Mouse (Mus musculus): ENCODE data around the gene Madcam1. TPM values are rescaled to one million over a fixed set of nuclear protein-coding genes. Genes with fewer than 3 reads are reported as not detected.

Madcam1 gene
- total RNA-seq, 2 experiments from 2014 or later = not detected

DNA sequence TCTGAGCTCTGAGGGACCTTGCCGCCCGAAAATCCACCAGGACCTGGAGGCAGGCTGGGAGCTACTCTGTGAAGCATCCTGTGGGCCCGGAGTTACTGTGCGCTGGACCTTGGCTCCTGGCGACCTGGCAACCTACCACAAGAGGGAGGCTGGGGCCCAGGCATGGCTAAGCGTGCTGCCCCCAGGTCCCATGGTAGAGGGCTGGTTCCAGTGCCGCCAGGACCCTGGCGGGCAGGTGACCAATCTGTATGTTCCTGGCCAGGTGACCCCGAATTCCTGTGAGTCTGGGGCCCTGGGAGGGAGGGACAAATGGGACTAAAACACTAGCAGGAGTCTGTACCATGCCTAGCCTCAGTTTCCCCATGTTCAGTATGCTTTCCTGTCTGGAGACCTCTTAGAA, 2.1 kb downstream of the Madcam1 start:
- DNase-seq (ENCODE audit: low spot score in 2 of 2) = no peak

- DNase-seq (ENCODE audit: low spot score in 2 of 2) = no peak
Measured at GRCm38 (mm10) chr10:79668076-79668475, 3.7 kb downstream of the Madcam1 start.

GRCm38 (mm10) chr10:79668771-79669575, 4.6 kb downstream of the Madcam1 start, which contains the start of gene Tpgs1:
Tpgs1 (plus strand) TSS chr10:79669369.
- peak; percentile 85 to 86 for DNase-seq (ENCODE audit: low spot score in 2 of 2)

DNA sequence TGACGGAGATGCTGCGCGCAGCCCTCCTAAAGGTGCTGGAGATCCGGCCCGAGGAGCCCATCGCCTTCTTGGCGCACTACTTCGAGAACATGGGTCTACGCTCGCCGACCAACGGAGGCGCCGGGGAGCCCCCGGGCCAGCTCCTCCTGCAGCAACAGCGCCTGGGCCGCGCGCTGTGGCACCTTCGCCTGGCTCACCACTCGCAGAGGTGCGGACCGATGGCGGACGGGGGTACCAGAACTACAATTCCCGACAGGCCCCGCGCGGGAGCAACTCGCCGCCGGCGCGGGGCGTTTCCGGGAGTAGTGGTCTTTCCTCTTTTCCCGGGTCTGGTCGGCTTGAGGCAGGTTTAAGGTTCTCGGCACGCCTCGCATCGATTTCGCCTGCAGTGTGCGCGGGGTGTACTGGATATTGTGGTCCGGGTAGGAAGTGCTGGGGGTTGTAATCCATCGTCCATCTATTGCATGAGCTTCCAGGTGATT, 5.3 kb downstream of the Madcam1 start:
- peak; percentile 67 to 78 for DNase-seq (ENCODE audit: low spot score in 2 of 2)

DNA sequence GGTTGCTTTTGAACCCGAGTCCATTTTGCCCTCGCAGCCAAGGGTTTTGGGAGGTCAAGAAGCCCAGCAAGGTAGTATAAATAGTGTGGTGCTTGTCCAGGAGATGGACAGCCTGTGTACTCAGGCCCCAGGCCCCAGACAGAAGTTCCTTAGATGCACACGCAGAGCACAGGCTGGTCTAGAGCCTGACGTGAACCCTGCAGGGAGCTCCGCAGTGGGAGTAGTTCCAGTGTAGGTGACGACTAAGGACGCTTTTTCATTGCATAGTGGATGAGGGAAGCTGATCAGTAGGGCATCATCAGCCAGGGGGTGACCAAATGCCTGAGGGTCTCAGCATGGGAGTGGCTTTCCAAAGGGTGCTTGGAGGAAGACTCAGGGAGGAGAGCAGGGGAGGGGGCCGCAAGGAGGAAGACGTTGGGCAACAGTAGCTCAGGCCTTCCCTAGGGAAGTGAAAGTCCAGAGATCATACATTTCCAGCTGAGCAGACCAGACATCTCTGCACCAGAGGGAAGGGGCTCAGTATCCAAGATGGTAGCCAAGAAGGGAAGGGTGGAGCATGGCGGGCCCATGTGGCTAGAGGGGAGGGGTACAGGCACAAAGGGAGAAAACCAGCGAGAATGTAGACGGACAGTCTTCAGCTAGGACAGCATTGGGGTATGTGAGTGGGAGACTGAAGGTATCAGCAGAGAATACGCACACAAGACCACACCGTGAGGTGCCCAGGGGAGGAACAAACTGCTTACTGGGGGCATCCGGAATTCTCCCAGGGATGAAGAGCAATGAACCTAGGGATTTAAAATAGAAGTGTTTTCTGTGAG, 5.9 kb downstream of the Madcam1 start:
- DNase-seq (ENCODE audit: low spot score in 2 of 2) = no peak

GRCm38 (mm10) chr10:79671396-79672087, 7.2 kb downstream of the Madcam1 start:
- no peak for DNase-seq (ENCODE audit: low spot score in 2 of 2)

- no peak for DNase-seq (ENCODE audit: low spot score in 2 of 2)
Measured at GRCm38 (mm10) chr10:79672088-79672455, 7.7 kb downstream of the Madcam1 start.

GRCm38 (mm10) chr10:79673054-79673453, 8.7 kb downstream of the Madcam1 start:
- no peak for DNase-seq (ENCODE audit: low spot score in 2 of 2)

- no peak for DNase-seq (ENCODE audit: low spot score in 2 of 2)
Measured at GRCm38 (mm10) chr10:79675346-79676035, 11.1 kb downstream of the Madcam1 start.

GRCm38 (mm10) chr10:79680606-79681495, 16.5 kb downstream of the Madcam1 start:
- no peak for DNase-seq (ENCODE audit: low spot score in 2 of 2)

DNA sequence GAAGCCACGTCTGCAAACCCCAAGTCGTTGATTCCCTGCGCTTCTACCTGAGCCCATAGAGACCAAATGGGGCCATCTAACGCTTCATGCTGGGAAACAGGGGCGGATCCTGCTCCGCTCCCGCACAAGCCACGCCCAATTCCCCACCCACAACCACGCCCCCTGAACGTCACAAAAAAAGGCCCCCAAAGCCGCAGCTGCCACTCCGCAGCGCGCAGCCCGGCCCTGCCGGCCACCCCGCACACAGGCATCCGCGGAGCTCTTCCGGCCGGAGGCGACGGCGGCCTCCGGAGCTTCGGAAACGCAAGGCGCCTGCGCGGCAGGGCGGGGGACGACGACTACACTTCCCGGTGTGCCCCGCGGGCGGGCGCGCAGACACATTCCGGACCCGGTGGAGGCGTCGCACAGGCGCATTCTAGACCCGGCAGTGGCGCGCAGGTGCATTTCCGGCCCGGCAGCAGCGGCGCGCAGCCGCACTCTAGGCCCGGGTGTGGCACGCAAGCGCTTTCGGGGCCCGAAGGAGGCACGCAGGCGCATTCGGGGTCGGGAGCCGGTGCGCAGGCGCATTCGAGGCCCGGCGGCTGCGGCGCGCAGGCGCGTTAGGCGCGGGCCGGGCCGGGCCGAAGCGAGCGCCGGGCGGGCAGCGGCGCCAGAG, 17.4 kb downstream of the Madcam1 start, which contains the start of gene Cdc34:
Cdc34 (plus strand) TSS at position 605 of the 655 bp plus-strand sequence.
- DNase-seq (ENCODE audit: low spot score in 2 of 2) = peak; percentile 99

DNA sequence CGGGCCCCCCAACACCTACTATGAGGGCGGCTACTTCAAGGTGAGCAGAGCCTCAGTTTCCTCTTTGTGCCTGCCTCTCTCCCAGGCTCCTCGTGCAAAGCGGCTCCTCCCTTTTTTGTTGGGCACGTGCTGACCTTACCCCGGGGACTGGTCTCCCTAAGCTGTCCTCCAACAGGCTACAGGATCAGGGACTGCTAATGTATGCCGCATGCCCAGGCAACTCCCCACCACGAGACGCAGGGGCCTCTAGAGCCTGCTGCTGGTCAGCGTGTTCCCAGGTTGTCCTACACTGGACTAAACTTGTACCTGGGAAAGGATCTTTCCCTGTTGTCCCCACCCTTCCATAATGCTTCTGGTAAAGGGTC, 18.2 kb downstream of the Madcam1 start:
- DNase-seq (ENCODE audit: low spot score in 2 of 2) = no peak

DNA sequence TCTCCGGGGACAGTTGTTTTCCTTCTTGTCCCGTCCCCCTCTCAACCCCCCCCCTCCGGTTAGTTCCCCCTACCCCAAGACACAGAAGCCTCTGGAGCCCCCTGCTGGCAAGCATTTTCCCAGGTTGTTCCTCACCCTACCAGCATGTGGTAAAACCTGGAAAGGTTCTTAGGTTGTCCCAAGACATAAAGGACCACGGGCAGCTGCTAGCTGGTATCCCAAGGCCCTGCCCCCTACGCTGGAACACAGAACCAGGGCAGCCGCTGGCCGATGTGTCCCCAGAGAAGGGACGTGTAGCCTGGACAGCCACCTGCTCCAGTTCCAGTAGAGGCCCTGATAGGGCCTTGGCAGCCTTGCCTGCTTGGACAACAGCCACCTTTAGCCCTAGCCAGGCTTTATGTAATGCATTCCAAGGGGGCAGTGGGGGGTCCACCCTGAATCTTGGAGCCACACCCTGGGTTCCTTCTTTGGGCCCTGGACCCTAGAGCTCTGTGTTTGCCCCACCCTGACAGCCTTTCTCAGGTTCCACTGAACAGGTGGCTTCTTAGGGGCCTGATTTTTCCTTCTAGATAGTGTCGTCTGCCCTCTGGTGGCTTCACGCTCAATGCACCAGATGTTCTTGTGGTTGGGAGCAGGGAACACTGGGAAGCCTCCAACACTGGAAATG, 18.7 kb downstream of the Madcam1 start:
- DNase-seq (ENCODE audit: low spot score in 2 of 2) = peak; percentile 37 to 58

GRCm38 (mm10) chr10:79683726-79684640, 19.6 kb downstream of the Madcam1 start:
- DNase-seq (ENCODE audit: low spot score in 2 of 2) = no peak

DNA sequence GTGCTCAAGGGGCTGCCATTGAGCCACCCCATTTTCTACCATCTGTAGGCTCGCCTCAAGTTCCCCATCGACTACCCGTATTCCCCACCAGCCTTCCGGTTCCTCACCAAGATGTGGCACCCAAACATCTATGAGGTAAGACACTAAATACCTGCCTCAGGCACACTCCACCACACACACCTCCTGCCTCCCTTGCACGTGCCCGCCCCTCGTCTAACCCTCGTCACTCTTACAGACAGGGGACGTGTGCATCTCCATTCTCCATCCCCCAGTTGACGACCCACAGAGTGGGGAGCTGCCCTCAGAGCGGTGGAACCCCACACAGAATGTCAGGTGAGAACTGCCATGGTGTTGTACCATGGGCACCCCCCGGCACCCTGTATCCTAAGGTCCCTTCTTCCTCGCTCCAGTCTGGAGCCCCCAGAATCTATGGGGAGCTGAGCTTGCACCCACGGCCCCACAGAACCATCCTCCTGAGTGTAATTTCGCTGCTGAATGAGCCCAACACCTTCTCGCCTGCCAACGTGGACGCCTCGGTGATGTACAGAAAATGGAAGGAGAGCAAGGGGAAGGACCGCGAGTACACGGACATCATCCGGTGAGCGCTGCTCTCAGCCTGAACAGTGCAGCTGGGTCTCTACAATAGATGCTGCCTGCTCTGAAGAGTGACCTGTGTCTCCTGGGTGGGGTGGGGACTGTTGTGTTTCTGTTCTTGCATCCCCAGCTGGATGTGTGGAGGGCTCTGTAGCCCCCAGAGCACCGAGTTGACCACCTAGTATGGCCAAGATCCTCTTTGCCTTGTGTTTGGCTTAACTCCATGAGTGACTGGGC, 20.6 kb downstream of the Madcam1 start:
- no peak for DNase-seq (ENCODE audit: low spot score in 2 of 2)

DNA sequence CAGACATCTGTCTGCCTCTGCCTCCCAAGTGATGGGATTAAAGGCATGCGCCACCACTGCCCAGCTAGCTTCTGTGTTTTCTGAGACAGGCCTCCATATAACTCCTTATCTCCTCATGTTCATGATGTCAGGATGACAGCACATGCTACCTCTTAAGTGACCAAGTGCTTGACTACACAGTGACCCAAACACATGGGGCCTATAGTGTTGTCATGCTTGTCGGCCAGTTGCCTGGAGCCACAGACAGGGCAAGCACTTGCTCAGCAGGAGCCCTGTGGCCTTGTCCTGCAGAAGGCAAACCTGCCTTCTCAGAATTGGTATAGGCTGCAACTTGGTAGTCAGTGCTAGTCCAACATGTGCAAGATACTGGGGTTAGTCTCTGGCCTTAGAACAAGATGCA, 21.9 kb downstream of the Madcam1 start:
- no peak for DNase-seq (ENCODE audit: low spot score in 2 of 2)

GRCm38 (mm10) chr10:79686691-79687090, 22.3 kb downstream of the Madcam1 start:
- no peak for DNase-seq (ENCODE audit: low spot score in 2 of 2)

Data from adrenal gland, adult 18-20 months (tissue).